Mouse (Mus musculus): ENCODE data around the gene Nbea.

GRCm38 (mm10) chr3:55593312-55593711 lies 590.2 kb downstream of the Nbea start:
- no peak for TF ChIP-seq CTCF (IDR thresholded peaks at IDR 0.05; ENCODE audit: low read depth)
- TF ChIP-seq EP300 (IDR thresholded peaks at IDR 0.05; ENCODE audit: low read depth): no peak

Data from liver, embryonic 14.5 days (tissue).